Mouse (Mus musculus): ENCODE data around the gene Glis3.

GRCm38 (mm10) chr19:28660912-28661311, 19.0 kb downstream of the Glis3 start:
- no peak for TF ChIP-seq TAL1 (IDR thresholded peaks at IDR 0.05; ENCODE audit: low read length)
- no peak for TF ChIP-seq GATA1 (IDR thresholded peaks at IDR 0.05; ENCODE audit: low read length)
